Mouse (Mus musculus): ENCODE results near the gene Med29.

The Med29 gene

GRCm38 (mm10) chr7:28354596-28354995 lies 37.9 kb downstream of the Med29 start:
- DNase-seq (ENCODE audit: low read depth): no peak

GRCm38 (mm10) chr7:28354113-28354581 lies 38.4 kb downstream of the Med29 start:
- no peak for DNase-seq (ENCODE audit: low read depth)

- peak; percentile 35 for DNase-seq (ENCODE audit: low read depth)
Measured at GRCm38 (mm10) chr7:28353267-28353666, 39.2 kb downstream of the Med29 start.

GRCm38 (mm10) chr7:28351676-28352191 lies 40.8 kb downstream of the Med29 start:
- peak; percentile 29 for DNase-seq (ENCODE audit: low read depth)

GRCm38 (mm10) chr7:28350155-28350883 lies 42.2 kb downstream of the Med29 start, which contains the start of gene Rps16:
Gene Rps16 (plus strand): TSS chr7:28350652.
- DNase-seq (ENCODE audit: low read depth): peak; percentile 99

- no peak for DNase-seq (ENCODE audit: low read depth)
Measured at GRCm38 (mm10) chr7:28348601-28349000, 43.9 kb downstream of the Med29 start.

GRCm38 (mm10) chr7:28347746-28348145 lies 44.8 kb downstream of the Med29 start:
- DNase-seq (ENCODE audit: low read depth): no peak

- peak; percentile 91 for DNase-seq (ENCODE audit: low read depth)
Measured at GRCm38 (mm10) chr7:28344637-28345036, 47.9 kb downstream of the Med29 start.

GRCm38 (mm10) chr7:28341381-28341780 lies 51.1 kb downstream of the Med29 start:
- DNase-seq (ENCODE audit: low read depth): no peak

- DNase-seq (ENCODE audit: low read depth): peak; percentile 83
Measured at GRCm38 (mm10) chr7:28339213-28339917, 53.1 kb downstream of the Med29 start.

GRCm38 (mm10) chr7:28338108-28338998 lies 54.2 kb downstream of the Med29 start, which contains the start of gene Supt5:
Gene Supt5 (minus strand): TSS chr7:28338746.
- peak; percentile 100 for DNase-seq (ENCODE audit: low read depth)
